Comparison of ENCODE assay signal across 26 mouse cellular contexts in the genomic region with DNA sequence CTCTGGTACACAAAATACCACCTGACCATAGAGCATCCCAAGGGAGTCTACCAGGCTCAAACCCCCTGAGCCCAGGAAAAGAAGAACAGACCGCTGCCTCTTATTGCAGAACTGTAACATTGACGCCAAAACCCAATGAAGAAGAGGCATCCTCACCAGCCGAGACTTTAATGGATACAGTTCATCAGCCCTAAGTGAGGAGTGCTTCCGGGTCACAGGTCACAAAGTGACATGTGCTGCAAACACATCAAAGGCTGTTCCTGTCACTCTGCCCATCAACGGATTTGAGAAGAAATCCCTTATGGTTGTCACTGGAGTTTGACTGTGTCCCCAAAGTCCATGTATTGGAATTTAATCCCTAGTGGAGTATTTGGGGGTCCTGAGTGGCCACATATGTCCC.
"Had no signal": no experiment of that assay in that cellular context is flagged by ENCODE, and none has a peak within 500 bp of the region (broad histone marks: within the 10 kb centered on the region; RNA-seq: fewer than 3 reads in every experiment).

No protein-coding gene starts in this region.

- H3K4me1 ChIP-seq: heart, embryonic 12.5 days; hindbrain, embryonic 12.5 days; intestine, embryonic 15.5 days; limb, embryonic 15.5 days had no signal

- H3K27ac ChIP-seq: heart, embryonic 10.5 days; hindbrain, embryonic 10.5 days; hindbrain, embryonic 12.5 days; hindbrain, embryonic 14.5 days; intestine, embryonic 15.5 days; layer of hippocampus, adult 2 months; left cerebral cortex, adult 2 months; limb, embryonic 13.5 days; limb, embryonic 15.5 days; liver, embryonic 12.5 days; liver, embryonic 14.5 days had no signal

- H3K27me3 ChIP-seq: hindbrain, embryonic 12.5 days; intestine, embryonic 15.5 days; limb, embryonic 13.5 days; limb, embryonic 15.5 days had no signal

- H3K4me2 ChIP-seq: heart, embryonic 12.5 days; hindbrain, embryonic 12.5 days; hindbrain, embryonic 14.5 days; intestine, embryonic 15.5 days; limb, embryonic 13.5 days; limb, embryonic 15.5 days; liver, embryonic 12.5 days had no signal

- ATAC-seq: hindbrain, embryonic 16.5 days; inflammation-experienced regulatory T-cells, adult 6 months; intestine, embryonic 15.5 days; intestine, postnatal 0 days; liver, embryonic 12.5 days had no signal

- H3K36me3 ChIP-seq: heart, embryonic 10.5 days; heart, embryonic 12.5 days; hindbrain, embryonic 10.5 days; hindbrain, embryonic 12.5 days; intestine, embryonic 15.5 days; limb, embryonic 13.5 days; limb, embryonic 15.5 days; liver, embryonic 12.5 days had no signal

- DNase-seq: gastrocnemius, adult 2 months; gastrocnemius, postnatal 10 days; gastrocnemius, postnatal 25 days; heart, adult 18-20 months; heart, postnatal 10 days; heart, postnatal 4 days; kidney, adult 18-20 months; kidney, adult 8-10 months; kidney, postnatal 10 days; kidney, postnatal 4 days; left cerebral cortex, postnatal 4 days had no signal

- H3K9me3 ChIP-seq: heart, embryonic 10.5 days; heart, embryonic 12.5 days; hindbrain, embryonic 10.5 days; hindbrain, embryonic 12.5 days; intestine, embryonic 15.5 days; limb, embryonic 13.5 days; limb, embryonic 15.5 days; liver, embryonic 12.5 days had no signal

- H3K9ac ChIP-seq: heart, embryonic 12.5 days; hindbrain, embryonic 12.5 days; hindbrain, embryonic 14.5 days; intestine, embryonic 15.5 days; limb, embryonic 13.5 days; limb, embryonic 15.5 days; liver, embryonic 12.5 days; liver, embryonic 14.5 days had no signal

- H3K4me3 ChIP-seq: gastrocnemius, adult 2 months; heart, embryonic 10.5 days; heart, embryonic 12.5 days; hindbrain, embryonic 10.5 days; hindbrain, embryonic 12.5 days; intestine, embryonic 15.5 days; layer of hippocampus, adult 2 months; left cerebral cortex, adult 2 months; limb, embryonic 13.5 days; limb, embryonic 15.5 days; liver, embryonic 12.5 days had no signal
